Mouse (Mus musculus) liver, postnatal 0 days (tissue): ENCODE results near the gene Cd320.

Experiments used
- CTCF ChIP-seq: sonication (generic); IDR thresholded peaks from 2 replicates; pipeline ENCODE4 v1.5.1; 2016; ENCODE audit warnings: antibody characterized with exemption, low read depth
- EP300 ChIP-seq: IDR thresholded peaks from 2 replicates; pipeline ENCODE4 v1.6.1; 2016; ENCODE audit warnings: antibody characterized with exemption, low read depth, mild to moderate bottlenecking

GRCm38 (mm10) chr17:33825462-33825861, 17.4 kb upstream of the Cd320 start:
- TF ChIP-seq CTCF, result no peak
- TF ChIP-seq EP300, result no peak
